Mouse (Mus musculus): ENCODE measurements around the gene Atoh8. TPM values are rescaled to one million over a fixed set of nuclear protein-coding genes. Genes with fewer than 3 reads are reported as not detected.

Gene Atoh8
- polyA plus RNA-seq, 1 experiment from 2014 or later, result 9.6 TPM

- H3K27me3 ChIP-seq (replicated peaks; ENCODE audit: control insufficient read depth, insufficient read depth, low read length), result no peaks in the 10 kb centered on the region
- no peak overlapping the region for H3K4me2 ChIP-seq (ENCODE audit: low read depth, low read length)
- no peak overlapping the region for H3K27ac ChIP-seq (ENCODE audit: low read length)
- H3K4me1 ChIP-seq (ENCODE audit: control insufficient read depth, insufficient read depth, low read length), result peaks cover 21% of the 10 kb centered on the region
- no peak overlapping the region for H3K4me3 ChIP-seq (ENCODE audit: low read length)
- no peaks in the 10 kb centered on the region for H3K36me3 ChIP-seq (ENCODE audit: control insufficient read depth, insufficient read depth, low read length)
- no peak for ATAC-seq
- H3K9ac ChIP-seq (ENCODE audit: low read depth, low read length), result no peak overlapping the region
- H3K9me3 ChIP-seq (ENCODE audit: control insufficient read depth, low read length), result no peaks in the 10 kb centered on the region
- WGBS, result 77% methylated on average over 7 of the region's 7 CpGs
Measured at GRCm38 (mm10) chr6:72210823-72211222, 24.6 kb downstream of the Atoh8 start.

- Histone ChIP-seq H3K27me3 (replicated peaks; ENCODE audit: control insufficient read depth, insufficient read depth, low read length) (no peaks in the 10 kb centered on the region), H3K4me3 (ENCODE audit: low read length) (no peak overlapping the region), H3K4me1 (ENCODE audit: control insufficient read depth, insufficient read depth, low read length) (peaks cover 10% of the 10 kb centered on the region), H3K36me3 (ENCODE audit: control insufficient read depth, insufficient read depth, low read length) (no peaks in the 10 kb centered on the region), H3K27ac (ENCODE audit: low read length) (no peak overlapping the region), H3K9me3 (ENCODE audit: control insufficient read depth, low read length) (no peaks in the 10 kb centered on the region), H3K9ac (ENCODE audit: low read depth, low read length) (no peak overlapping the region), H3K4me2 (ENCODE audit: low read depth, low read length) (no peak overlapping the region)
- 89% methylated on average over 7 of the region's 7 CpGs for WGBS
- no peak for ATAC-seq
Measured at GRCm38 (mm10) chr6:72209738-72210137, 25.6 kb downstream of the Atoh8 start.

GRCm38 (mm10) chr6:72208406-72209045 lies 26.9 kb downstream of the Atoh8 start:
- Histone ChIP-seq H3K9me3 (ENCODE audit: control insufficient read depth, low read length) (no peaks in the 10 kb centered on the region), H3K36me3 (ENCODE audit: control insufficient read depth, insufficient read depth, low read length) (no peaks in the 10 kb centered on the region), H3K4me1 (ENCODE audit: control insufficient read depth, insufficient read depth, low read length) (peaks cover 5% of the 10 kb centered on the region; the same call in 1 of the 2 replicates), H3K9ac (ENCODE audit: low read depth, low read length) (no peak overlapping the region), H3K27ac (ENCODE audit: low read length) (no peak overlapping the region), H3K4me3 (ENCODE audit: low read length) (no peak overlapping the region), H3K4me2 (ENCODE audit: low read depth, low read length) (no peak overlapping the region), H3K27me3 (replicated peaks; ENCODE audit: control insufficient read depth, insufficient read depth, low read length) (no peaks in the 10 kb centered on the region)
- ATAC-seq, result no peak
- WGBS, result 84% methylated on average over 8 of the region's 8 CpGs

- Histone ChIP-seq H3K27me3 (replicated peaks; ENCODE audit: control insufficient read depth, insufficient read depth, low read length) (no peaks in the 10 kb centered on the region), H3K9ac (ENCODE audit: low read depth, low read length) (no peak overlapping the region), H3K36me3 (ENCODE audit: control insufficient read depth, insufficient read depth, low read length) (no peaks in the 10 kb centered on the region), H3K4me1 (ENCODE audit: control insufficient read depth, insufficient read depth, low read length) (peaks cover 4% of the 10 kb centered on the region), H3K4me3 (ENCODE audit: low read length) (no peak overlapping the region), H3K4me2 (ENCODE audit: low read depth, low read length) (no peak overlapping the region), H3K27ac (ENCODE audit: low read length) (no peak overlapping the region), H3K9me3 (ENCODE audit: control insufficient read depth, low read length) (no peaks in the 10 kb centered on the region)
- WGBS, result 89% methylated on average over 9 of the region's 9 CpGs
- no peak for ATAC-seq
Measured at GRCm38 (mm10) chr6:72206021-72206420, 29.4 kb downstream of the Atoh8 start.

GRCm38 (mm10) chr6:72204858-72205257 lies 30.5 kb downstream of the Atoh8 start:
- WGBS, result 77% methylated on average over 7 of the region's 7 CpGs
- no peaks in the 10 kb centered on the region for H3K9me3 ChIP-seq (ENCODE audit: control insufficient read depth, low read length)
- no peak overlapping the region for H3K27ac ChIP-seq (ENCODE audit: low read length)
- no peak overlapping the region for H3K4me3 ChIP-seq (ENCODE audit: low read length)
- no peak overlapping the region for H3K4me2 ChIP-seq (ENCODE audit: low read depth, low read length)
- no peak for ATAC-seq
- H3K4me1 ChIP-seq (ENCODE audit: control insufficient read depth, insufficient read depth, low read length), result peaks cover 7% of the 10 kb centered on the region
- no peaks in the 10 kb centered on the region for H3K27me3 ChIP-seq (replicated peaks; ENCODE audit: control insufficient read depth, insufficient read depth, low read length)
- no peak overlapping the region for H3K9ac ChIP-seq (ENCODE audit: low read depth, low read length)
- no peaks in the 10 kb centered on the region for H3K36me3 ChIP-seq (ENCODE audit: control insufficient read depth, insufficient read depth, low read length)

GRCm38 (mm10) chr6:72203279-72203678 lies 32.1 kb downstream of the Atoh8 start:
- Histone ChIP-seq H3K4me1 (ENCODE audit: control insufficient read depth, insufficient read depth, low read length) (peaks cover 7% of the 10 kb centered on the region), H3K9ac (ENCODE audit: low read depth, low read length) (no peak overlapping the region), H3K36me3 (ENCODE audit: control insufficient read depth, insufficient read depth, low read length) (no peaks in the 10 kb centered on the region), H3K4me3 (ENCODE audit: low read length) (no peak overlapping the region), H3K27ac (ENCODE audit: low read length) (no peak overlapping the region), H3K4me2 (ENCODE audit: low read depth, low read length) (no peak overlapping the region), H3K9me3 (ENCODE audit: control insufficient read depth, low read length) (no peaks in the 10 kb centered on the region), H3K27me3 (replicated peaks; ENCODE audit: control insufficient read depth, insufficient read depth, low read length) (no peaks in the 10 kb centered on the region)
- 65% methylated on average over 5 of the region's 5 CpGs for WGBS
- ATAC-seq, result no peak

GRCm38 (mm10) chr6:72202732-72203131 lies 32.6 kb downstream of the Atoh8 start:
- ATAC-seq, result no peak
- Histone ChIP-seq H3K4me2 (ENCODE audit: low read depth, low read length) (no peak overlapping the region), H3K9ac (ENCODE audit: low read depth, low read length) (no peak overlapping the region), H3K4me3 (ENCODE audit: low read length) (no peak overlapping the region), H3K9me3 (ENCODE audit: control insufficient read depth, low read length) (no peaks in the 10 kb centered on the region), H3K27ac (ENCODE audit: low read length) (no peak overlapping the region), H3K36me3 (ENCODE audit: control insufficient read depth, insufficient read depth, low read length) (no peaks in the 10 kb centered on the region), H3K27me3 (replicated peaks; ENCODE audit: control insufficient read depth, insufficient read depth, low read length) (no peaks in the 10 kb centered on the region), H3K4me1 (ENCODE audit: control insufficient read depth, insufficient read depth, low read length) (peaks cover 7% of the 10 kb centered on the region)
- 74% methylated on average over 5 of the region's 5 CpGs for WGBS

GRCm38 (mm10) chr6:72200595-72201256 lies 34.7 kb downstream of the Atoh8 start:
- H3K4me3 ChIP-seq (ENCODE audit: low read length), result no peak overlapping the region
- 48% methylated on average over 11 of the region's 11 CpGs for WGBS
- peak; percentile 50 for ATAC-seq
- no peak overlapping the region for H3K4me2 ChIP-seq (ENCODE audit: low read depth, low read length)
- no peaks in the 10 kb centered on the region for H3K9me3 ChIP-seq (ENCODE audit: control insufficient read depth, low read length)
- H3K9ac ChIP-seq (ENCODE audit: low read depth, low read length), result no peak overlapping the region
- no peaks in the 10 kb centered on the region for H3K27me3 ChIP-seq (replicated peaks; ENCODE audit: control insufficient read depth, insufficient read depth, low read length)
- peak overlapping the region; percentile 2; the same call in 1 of the 2 replicates for H3K27ac ChIP-seq (ENCODE audit: low read length)
- H3K36me3 ChIP-seq (ENCODE audit: control insufficient read depth, insufficient read depth, low read length), result no peaks in the 10 kb centered on the region
- peaks cover 7% of the 10 kb centered on the region for H3K4me1 ChIP-seq (ENCODE audit: control insufficient read depth, insufficient read depth, low read length)

GRCm38 (mm10) chr6:72197515-72197914 lies 37.9 kb downstream of the Atoh8 start:
- Histone ChIP-seq H3K9ac (ENCODE audit: low read depth, low read length) (no peak overlapping the region), H3K36me3 (ENCODE audit: control insufficient read depth, insufficient read depth, low read length) (no peaks in the 10 kb centered on the region), H3K4me2 (ENCODE audit: low read depth, low read length) (no peak overlapping the region), H3K4me3 (ENCODE audit: low read length) (no peak overlapping the region), H3K4me1 (ENCODE audit: control insufficient read depth, insufficient read depth, low read length) (peaks cover 7% of the 10 kb centered on the region), H3K27me3 (replicated peaks; ENCODE audit: control insufficient read depth, insufficient read depth, low read length) (no peaks in the 10 kb centered on the region), H3K9me3 (ENCODE audit: control insufficient read depth, low read length) (no peaks in the 10 kb centered on the region), H3K27ac (ENCODE audit: low read length) (no peak overlapping the region)
- no peak for ATAC-seq

Measured in intestine, embryonic 16.5 days (tissue).